Mouse (Mus musculus): ENCODE measurements around the gene Dnajb8. TPM values are rescaled to one million over a fixed set of nuclear protein-coding genes. Genes with fewer than 3 reads are reported as not detected.

Gene Dnajb8
- polyA plus RNA-seq, 1 experiment from 2014 or later: not detected

GRCm38 (mm10) chr6:88197313-88198069, 24.6 kb upstream of the Dnajb8 start:
- Histone ChIP-seq H3K27me3 (replicated peaks; ENCODE audit: control insufficient read depth, insufficient read depth, low read length) (peaks cover 98% of the 10 kb centered on the region), H3K4me2 (ENCODE audit: low read depth, low read length) (peak overlapping the region; percentile 77), H3K36me3 (ENCODE audit: control insufficient read depth, insufficient read depth, low read length) (no peaks in the 10 kb centered on the region), H3K9me3 (ENCODE audit: control insufficient read depth, low read length) (no peaks in the 10 kb centered on the region), H3K27ac (replicated peaks; ENCODE audit: low read depth, low read length) (peak overlapping the region; percentile 76), H3K9ac (ENCODE audit: low read depth, low read length) (peak overlapping the region; percentile 66), H3K4me3 (ENCODE audit: low read depth, low read length) (peak overlapping the region; percentile 51), H3K4me1 (ENCODE audit: control insufficient read depth, insufficient read depth, low read length) (peaks cover 16% of the 10 kb centered on the region)
- DNase-seq (ENCODE audit: low spot score) (no peak), ATAC-seq (ENCODE audit: low read depth) (no peak)
- 3% methylated on average over 21 of the region's 39 CpGs for WGBS

- no peaks in the 10 kb centered on the region for H3K9me3 ChIP-seq (ENCODE audit: control insufficient read depth, low read length)
- peak overlapping the region; percentile 51 for H3K4me3 ChIP-seq (ENCODE audit: low read depth, low read length)
- H3K27me3 ChIP-seq (replicated peaks; ENCODE audit: control insufficient read depth, insufficient read depth, low read length): peaks cover 98% of the 10 kb centered on the region
- H3K27ac ChIP-seq (replicated peaks; ENCODE audit: low read depth, low read length): peak overlapping the region; percentile 76
- peak overlapping the region; percentile 66 for H3K9ac ChIP-seq (ENCODE audit: low read depth, low read length)
- peak overlapping the region; percentile 77 for H3K4me2 ChIP-seq (ENCODE audit: low read depth, low read length)
- peak; percentile 86 for DNase-seq (ENCODE audit: low spot score)
- H3K36me3 ChIP-seq (ENCODE audit: control insufficient read depth, insufficient read depth, low read length): no peaks in the 10 kb centered on the region
- ATAC-seq (ENCODE audit: low read depth): peak; percentile 82
- WGBS: 0% methylated on average over 20 of the region's 62 CpGs
- H3K4me1 ChIP-seq (ENCODE audit: control insufficient read depth, insufficient read depth, low read length): peaks cover 16% of the 10 kb centered on the region
Measured at GRCm38 (mm10) chr6:88198070-88198940, 23.8 kb upstream of the Dnajb8 start.

GRCm38 (mm10) chr6:88199001-88199717, 22.9 kb upstream of the Dnajb8 start:
- peaks cover 16% of the 10 kb centered on the region for H3K4me1 ChIP-seq (ENCODE audit: control insufficient read depth, insufficient read depth, low read length)
- WGBS: 2% methylated on average over 37 of the region's 39 CpGs

GRCm38 (mm10) chr6:88199718-88200692, 22.1 kb upstream of the Dnajb8 start:
- H3K4me1 ChIP-seq (ENCODE audit: control insufficient read depth, insufficient read depth, low read length): peaks cover 16% of the 10 kb centered on the region
- 4% methylated on average over 47 of the region's 50 CpGs for WGBS
- H3K27me3 ChIP-seq (replicated peaks; ENCODE audit: control insufficient read depth, insufficient read depth, low read length): peaks cover 98% of the 10 kb centered on the region
- peak overlapping the region; percentile 77 for H3K4me2 ChIP-seq (ENCODE audit: low read depth, low read length)
- DNase-seq (ENCODE audit: low spot score): no peak
- peak overlapping the region; percentile 66 for H3K9ac ChIP-seq (ENCODE audit: low read depth, low read length)
- H3K36me3 ChIP-seq (ENCODE audit: control insufficient read depth, insufficient read depth, low read length): no peaks in the 10 kb centered on the region
- no peaks in the 10 kb centered on the region for H3K9me3 ChIP-seq (ENCODE audit: control insufficient read depth, low read length)
- H3K27ac ChIP-seq (replicated peaks; ENCODE audit: low read depth, low read length): no peak overlapping the region
- peak overlapping the region; percentile 51 for H3K4me3 ChIP-seq (ENCODE audit: low read depth, low read length)
- ATAC-seq (ENCODE audit: low read depth): no peak

More at GRCm38 (mm10) chr6:88199001-88199717, 22.9 kb upstream of the Dnajb8 start:
- H3K4me3 ChIP-seq (ENCODE audit: low read depth, low read length): peak overlapping the region; percentile 51
- no peaks in the 10 kb centered on the region for H3K9me3 ChIP-seq (ENCODE audit: control insufficient read depth, low read length)
- H3K27me3 ChIP-seq (replicated peaks; ENCODE audit: control insufficient read depth, insufficient read depth, low read length): peaks cover 98% of the 10 kb centered on the region
- peak overlapping the region; percentile 77 for H3K4me2 ChIP-seq (ENCODE audit: low read depth, low read length)
- no peak for ATAC-seq (ENCODE audit: low read depth)
- peak overlapping the region; percentile 66 for H3K9ac ChIP-seq (ENCODE audit: low read depth, low read length)
- no peak for DNase-seq (ENCODE audit: low spot score)
- no peak overlapping the region for H3K27ac ChIP-seq (replicated peaks; ENCODE audit: low read depth, low read length)
- no peaks in the 10 kb centered on the region for H3K36me3 ChIP-seq (ENCODE audit: control insufficient read depth, insufficient read depth, low read length)

- Histone ChIP-seq H3K36me3 (ENCODE audit: control insufficient read depth, insufficient read depth, low read length) (no peaks in the 10 kb centered on the region), H3K4me1 (ENCODE audit: control insufficient read depth, insufficient read depth, low read length) (peaks cover 16% of the 10 kb centered on the region), H3K4me2 (ENCODE audit: low read depth, low read length) (peak overlapping the region; percentile 77), H3K9ac (ENCODE audit: low read depth, low read length) (peak overlapping the region; percentile 66; the same call in 1 of the 2 replicates), H3K4me3 (ENCODE audit: low read depth, low read length) (peak overlapping the region; percentile 51), H3K27me3 (replicated peaks; ENCODE audit: control insufficient read depth, insufficient read depth, low read length) (peaks cover 96% of the 10 kb centered on the region), H3K9me3 (ENCODE audit: control insufficient read depth, low read length) (no peaks in the 10 kb centered on the region), H3K27ac (replicated peaks; ENCODE audit: low read depth, low read length) (no peak overlapping the region)
- ATAC-seq (ENCODE audit: low read depth) (no peak), DNase-seq (ENCODE audit: low spot score) (no peak)
- 17% methylated on average over 19 of the region's 20 CpGs for WGBS
Measured at GRCm38 (mm10) chr6:88200693-88201609, 21.1 kb upstream of the Dnajb8 start.

GRCm38 (mm10) chr6:88201926-88202700, 20.0 kb upstream of the Dnajb8 start:
- Histone ChIP-seq H3K36me3 (ENCODE audit: control insufficient read depth, insufficient read depth, low read length) (no peaks in the 10 kb centered on the region), H3K27ac (replicated peaks; ENCODE audit: low read depth, low read length) (0 out of 2 replicates have a peak overlapping the region, but pooled peaks have one; percentile 15), H3K4me3 (ENCODE audit: low read depth, low read length) (peak overlapping the region; percentile 51), H3K9me3 (ENCODE audit: control insufficient read depth, low read length) (no peaks in the 10 kb centered on the region), H3K9ac (ENCODE audit: low read depth, low read length) (peak overlapping the region; percentile 54), H3K4me1 (ENCODE audit: control insufficient read depth, insufficient read depth, low read length) (peaks cover 12% of the 10 kb centered on the region), H3K4me2 (ENCODE audit: low read depth, low read length) (peak overlapping the region; percentile 41), H3K27me3 (replicated peaks; ENCODE audit: control insufficient read depth, insufficient read depth, low read length) (peaks cover 95% of the 10 kb centered on the region)
- WGBS: 20% methylated on average over 15 of the region's 15 CpGs
- ATAC-seq (ENCODE audit: low read depth) (no peak), DNase-seq (ENCODE audit: low spot score) (no peak)

Data from embryonic facial prominence, embryonic 14.5 days (tissue).